Mouse (Mus musculus): ENCODE measurements around the gene Gm3252. TPM values are rescaled to one million over a fixed set of nuclear protein-coding genes. Genes with fewer than 3 reads are reported as not detected.
"Not testable (repeated sequence)": the region's sequence is repeated elsewhere in the genome, so short reads cannot be mapped to it uniquely, and the experiment has no call there.

Gm3252 gene
- total RNA-seq (2014; fragmentation: Nextera tagmentation) (not detected in 2 replicates), total RNA-seq (2017) (not detected in 2 replicates)

DNA sequence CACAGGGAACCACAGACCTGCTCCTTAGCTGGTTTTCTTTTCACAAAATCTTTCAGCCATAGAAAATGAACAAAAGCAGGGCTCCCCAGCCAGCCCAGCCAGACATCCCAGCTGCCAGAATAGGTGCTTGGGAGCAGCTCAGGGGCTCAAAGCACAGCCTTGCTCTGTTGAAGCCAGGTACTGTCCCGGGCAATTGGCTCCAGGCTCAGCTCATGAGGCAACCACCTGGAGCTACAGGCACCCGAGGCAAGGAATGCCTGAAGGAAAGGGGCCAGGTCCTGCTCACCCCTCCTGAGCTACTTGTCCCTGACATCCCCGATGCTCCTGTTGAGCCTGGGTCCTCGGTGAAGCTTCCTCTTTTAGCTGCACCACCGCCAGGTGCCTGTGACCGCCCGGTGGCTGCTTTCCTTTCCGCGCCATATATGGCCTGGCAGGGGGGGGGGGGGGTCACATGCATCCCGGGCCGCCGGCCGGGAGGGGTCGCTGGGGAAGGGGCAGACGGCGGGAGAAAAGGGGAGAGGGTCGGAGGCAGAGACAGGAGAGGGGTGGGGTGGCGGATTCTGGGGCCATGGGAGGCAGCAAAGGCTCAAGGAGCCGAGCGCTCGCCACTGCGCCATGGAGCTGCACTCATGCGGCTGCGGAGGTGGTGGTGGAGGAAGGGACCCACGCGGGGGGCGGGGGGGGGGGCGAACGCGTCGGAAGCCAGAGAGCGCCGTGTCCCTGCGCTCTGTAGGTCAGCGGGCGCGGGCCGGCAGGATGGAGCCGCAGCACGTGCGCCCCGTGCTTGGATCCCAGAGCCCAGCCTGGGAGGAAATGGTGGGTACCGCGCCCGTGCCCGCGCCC, at the start of gene Gm3252:
TSS of gene Gm3252 (plus strand) at position 738 of the 843 bp plus-strand sequence.
- not testable (repeated sequence) for ATAC-seq (replicated peaks; ENCODE audit: low FRiP score, low TSS enrichment, poor library complexity, severe bottlenecking)

DNA sequence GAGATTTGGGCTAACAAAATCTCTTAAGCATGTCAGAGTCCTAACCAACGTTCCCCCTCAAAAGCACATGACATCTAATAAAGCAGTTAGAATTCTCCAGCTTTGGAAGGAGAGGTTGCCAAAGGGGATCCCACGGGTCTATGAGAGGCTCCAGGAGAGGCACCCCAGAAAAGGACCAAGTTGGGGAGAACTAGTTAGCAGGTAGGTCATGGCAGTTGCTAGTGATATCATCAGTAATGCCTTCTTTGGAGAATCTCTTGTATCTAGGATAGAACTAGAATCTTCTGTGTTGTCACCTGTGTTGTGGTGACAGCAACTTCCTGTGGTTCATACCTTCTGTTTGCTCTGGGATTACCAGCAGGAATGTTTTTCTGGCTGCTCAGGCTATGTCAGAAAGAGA, 17.6 kb upstream of the Gm3252 start, which contains the start of gene Gm7876:
TSS of gene Gm7876 (plus strand) at position 301 of the 400 bp plus-strand sequence.
- not testable (repeated sequence) for ATAC-seq (replicated peaks; ENCODE audit: low FRiP score, low TSS enrichment, poor library complexity, severe bottlenecking)

DNA sequence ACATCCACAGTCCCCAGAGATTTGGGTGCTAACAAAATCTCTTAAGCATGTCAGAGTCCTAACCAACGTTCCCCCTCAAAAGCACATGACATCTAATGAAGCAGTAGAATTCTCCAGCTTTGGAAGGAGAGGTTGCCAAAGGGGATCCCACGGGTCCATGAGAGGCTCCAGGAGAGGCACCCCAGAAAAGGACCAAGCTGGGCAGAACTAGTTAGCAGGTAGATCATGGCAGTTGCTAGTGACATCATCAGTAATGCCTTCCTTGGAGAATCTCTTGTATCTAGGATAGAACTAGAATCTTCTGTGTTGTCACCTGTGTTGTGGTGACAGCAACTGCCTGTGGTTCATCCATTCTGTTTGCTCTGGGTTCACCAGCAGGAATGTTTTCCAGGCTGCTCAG, 49.5 kb downstream of the Gm3252 start, which contains the start of gene Gm9602:
TSS of gene Gm9602 (plus strand) at position 301 of the 400 bp plus-strand sequence.
- not testable (repeated sequence) for ATAC-seq (replicated peaks; ENCODE audit: low FRiP score, low TSS enrichment, poor library complexity, severe bottlenecking)

Other genes with a start within 250 kb of the Gm3252 start
- gene Gm3182, start 245.0 kb upstream of the Gm3252 start, total RNA-seq (2014; fragmentation: Nextera tagmentation) = not detected in 2 replicates
- not detected in 2 replicates for gene Gm3182, start 245.0 kb upstream of the Gm3252 start, total RNA-seq (2017)
- gene Gm3047, start 171.4 kb upstream of the Gm3252 start, total RNA-seq (2014; fragmentation: Nextera tagmentation) = not detected in 2 replicates
- gene Gm3047, start 171.4 kb upstream of the Gm3252 start, total RNA-seq (2017) = not detected in 2 replicates
- gene Gm8159, start 94.4 kb upstream of the Gm3252 start, total RNA-seq (2014; fragmentation: Nextera tagmentation) = not detected in 2 replicates
- gene Gm8159, start 94.4 kb upstream of the Gm3252 start, total RNA-seq (2017) = not detected in 2 replicates
- not detected in 2 replicates for gene Gm3239, start 62.6 kb upstream of the Gm3252 start, total RNA-seq (2014; fragmentation: Nextera tagmentation)
- gene Gm3239, start 62.6 kb upstream of the Gm3252 start, total RNA-seq (2017) = not detected in 2 replicates
- gene Gm7876, start 17.5 kb upstream of the Gm3252 start, total RNA-seq (2014; fragmentation: Nextera tagmentation) = not detected in 2 replicates
- gene Gm7876, start 17.5 kb upstream of the Gm3252 start, total RNA-seq (2017) = not detected in 2 replicates
- 0.11 TPM in 1 of 2 replicates, not detected in the other for gene Gm9602, start 49.6 kb downstream of the Gm3252 start, total RNA-seq (2014; fragmentation: Nextera tagmentation)
- gene Gm9602, start 49.6 kb downstream of the Gm3252 start, total RNA-seq (2017) = not detected in 2 replicates
- gene Gm3269, start 111.3 kb downstream of the Gm3252 start, total RNA-seq (2014; fragmentation: Nextera tagmentation) = not detected in 2 replicates
- gene Gm3269, start 111.3 kb downstream of the Gm3252 start, total RNA-seq (2017) = not detected in 2 replicates
- gene Gm3264, start 128.8 kb downstream of the Gm3252 start, total RNA-seq (2014; fragmentation: Nextera tagmentation) = not detected in 2 replicates
- gene Gm3264, start 128.8 kb downstream of the Gm3252 start, total RNA-seq (2017) = not detected in 2 replicates
- not detected in 2 replicates for gene Gm3278, start 165.6 kb downstream of the Gm3252 start, total RNA-seq (2014; fragmentation: Nextera tagmentation)
- gene Gm3278, start 165.6 kb downstream of the Gm3252 start, total RNA-seq (2017) = not detected in 2 replicates

Measured in megakaryocyte-erythroid progenitor cell, adult 5-6 weeks (primary cell).